Mouse (Mus musculus): ENCODE measurements around the gene Tmem63c.

DNA sequence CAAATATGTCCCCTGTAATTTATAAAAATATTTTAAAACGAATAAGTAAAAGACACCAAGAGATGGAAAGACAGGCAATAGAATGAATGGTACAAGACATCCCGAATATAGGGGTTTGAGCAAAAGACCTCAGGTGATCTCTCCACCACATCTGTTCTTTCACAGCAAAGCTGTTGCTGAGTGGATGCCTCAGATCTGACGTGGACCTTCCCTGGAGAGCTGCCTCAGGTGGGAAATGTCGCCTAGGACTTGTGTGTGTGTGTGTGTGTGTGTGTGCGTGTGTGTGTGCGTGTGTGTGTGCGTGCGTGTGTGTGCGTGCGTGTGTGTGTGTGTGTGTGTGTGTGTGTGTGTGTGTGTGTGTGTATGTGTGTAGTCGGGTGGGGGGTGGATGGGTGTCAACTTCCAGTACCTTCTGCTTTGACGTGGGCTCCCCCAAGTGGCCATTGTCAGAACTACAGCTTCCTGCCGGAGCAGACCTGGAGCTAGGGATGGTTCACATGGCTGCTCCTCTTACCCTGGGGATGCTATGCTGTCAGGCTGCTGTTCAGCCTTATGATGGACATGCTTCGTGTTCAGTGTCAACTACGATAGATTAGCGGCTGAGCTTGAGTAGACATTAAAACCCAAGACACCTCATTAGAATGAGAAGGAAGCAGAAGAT, 31.7 kb downstream of the Tmem63c start:
- TF ChIP-seq CTCF (IDR thresholded peaks at IDR 0.05; ENCODE audit: low read depth, low read length) (no peak), POLR2A (IDR thresholded peaks at IDR 0.05; ENCODE audit: borderline replicate concordance, low read depth, low read length) (no peak)

All from bone marrow macrophage, adult 2 months (primary cell).